Mouse (Mus musculus) liver, adult 2 months (tissue): ENCODE results near the gene Zcchc10.
"Not testable (repeated sequence)": the region's sequence is repeated elsewhere in the genome, so short reads cannot be mapped to it uniquely, and the experiment has no call there.

Source experiments
- CTCF ChIP-seq: fragments of 200-500 bp; IDR thresholded peaks from 2 replicates; pipeline ENCODE4 v1.5.1; 2011; ENCODE audit warnings: low read depth, low read length, control low read depth
- POLR2A ChIP-seq: fragments of 200-500 bp; IDR thresholded peaks from 2 replicates; pipeline ENCODE4 v1.6.1; 2011; ENCODE audit warnings: low read length, control low read depth; ENCODE audit not compliant: insufficient read depth; ENCODE audit errors: extremely low read depth

GRCm38 (mm10) chr11:53341019-53341418 lies 16.5 kb downstream of the Zcchc10 start:
- not testable (repeated sequence) for TF ChIP-seq CTCF, POLR2A
